Mouse (Mus musculus) midbrain, embryonic 16.5 days (tissue): ENCODE data around the gene Pgls. TPM values are rescaled to one million over a fixed set of nuclear protein-coding genes. Genes with fewer than 3 reads are reported as not detected.

Experiments used
- ATAC-seq: fragments of 200-750 bp; cut with Nextera tagmentation; 2 replicates; pipeline ENCODE4 v1.8.0; 2017; ENCODE audit warnings: moderate TSS enrichment
- H3K27ac ChIP-seq: fragments of 300-500 bp; sonication (generic); 2 replicates; pipeline ENCODE4 v1.5.1; 2014; ENCODE audit warnings: mild to moderate bottlenecking, low read length, mixed read lengths
- H3K27me3 ChIP-seq: fragments of 300-500 bp; sonication (generic); 2 replicates; pipeline ENCODE4 v1.6.1; 2014; ENCODE audit warnings: low read depth, low read length, mixed read lengths; ENCODE audit not compliant: control insufficient read depth, insufficient read depth
- H3K36me3 ChIP-seq: fragments of 300-500 bp; sonication (generic); 2 replicates; pipeline ENCODE4 v1.6.1; 2014; ENCODE audit warnings: mild to moderate bottlenecking, low read length, moderate library complexity, mixed read lengths; ENCODE audit not compliant: control insufficient read depth, insufficient read depth
- H3K4me1 ChIP-seq: fragments of 300-500 bp; sonication (generic); 2 replicates; pipeline ENCODE4 v1.6.1; 2014; ENCODE audit warnings: mild to moderate bottlenecking, low read length, mixed read lengths; ENCODE audit not compliant: control insufficient read depth, insufficient read depth
- H3K4me2 ChIP-seq: fragments of 300-500 bp; sonication (generic); 2 replicates; pipeline ENCODE4 v1.6.1; 2014; ENCODE audit warnings: mild to moderate bottlenecking, low read length, mixed read lengths
- H3K4me3 ChIP-seq: fragments of 300-500 bp; sonication (generic); 2 replicates; pipeline ENCODE4 v1.5.1; 2014; ENCODE audit warnings: low read depth, mild to moderate bottlenecking, low read length, moderate library complexity, mixed read lengths
- H3K9ac ChIP-seq: fragments of 300-500 bp; sonication (generic); 2 replicates; pipeline ENCODE4 v1.6.1; 2014; ENCODE audit warnings: low read depth, low read length, mixed read lengths
- H3K9me3 ChIP-seq: fragments of 300-500 bp; sonication (generic); replicated peaks from 2 replicates; pipeline ENCODE4 v1.6.1; 2014; ENCODE audit warnings: mild to moderate bottlenecking, low read length, mixed read lengths; ENCODE audit not compliant: control insufficient read depth, poor library complexity, severe bottlenecking
- WGBS: fragments of 180-500 bp; shearing (Covaris S2); extraction: QIAGEN DNeasy Blood & Tissue Kit; methylation state at CpG from one replicate; pipeline ENCODE4 v1.1.7; 2014; 5-methylcytosine and 5-hydroxymethylcytosine counted together
- polyA plus RNA-seq: library from polyadenylated mRNA; unstranded; fragments of >200 nt; fragmentation: Nextera tagmentation; extraction: Ambion mirVana; gene quantifications from 2 replicates; pipeline ENCODE4 v1.2.1, GENCODE M21; 2015

The Pgls gene
- polyA plus RNA-seq, 1 experiment from 2014 or later, result 237 TPM

GRCm38 (mm10) chr8:71554644-71555043 is 37.3 kb upstream of the Pgls start:
- no peak for ATAC-seq
- Histone ChIP-seq H3K27me3 (peaks cover 39% of the 10 kb centered on the region), H3K9ac (no peak overlapping the region), H3K36me3 (no peaks in the 10 kb centered on the region), H3K27ac (no peak overlapping the region), H3K9me3 (no peaks in the 10 kb centered on the region), H3K4me2 (no peak overlapping the region), H3K4me1 (peaks cover 8% of the 10 kb centered on the region), H3K4me3 (no peak overlapping the region)
- 90% methylated on average over 2 of the region's 2 CpGs for WGBS

- ATAC-seq, result no peak
- peak within 1 kb of the TSS; percentile 20; the same call in 1 of the 2 replicates for H3K9ac ChIP-seq
- WGBS, result 5% methylated on average over 70 of the region's 70 CpGs
Measured at GRCm38 (mm10) chr8:71558071-71558957, 33.7 kb upstream of the Pgls start, which contains the start of gene Tmem221. Gene Tmem221, minus strand, starts transcription at chr8:71558871.

GRCm38 (mm10) chr8:71558958-71559690 is 32.9 kb upstream of the Pgls start:
- Histone ChIP-seq H3K4me1 (peaks cover 13% of the 10 kb centered on the region), H3K36me3 (no peaks in the 10 kb centered on the region), H3K27ac (no peak overlapping the region), H3K4me3 (0 out of 2 replicates have a peak overlapping the region, but pooled peaks have one; percentile 20), H3K9me3 (no peaks in the 10 kb centered on the region), H3K27me3 (peaks cover 69% of the 10 kb centered on the region), H3K9ac (no peak overlapping the region), H3K4me2 (peak overlapping the region; percentile 39)
- 2% methylated on average over 24 of the region's 24 CpGs for WGBS
- no peak for ATAC-seq

More at GRCm38 (mm10) chr8:71558071-71558957, 33.7 kb upstream of the Pgls start, which contains the start of gene Tmem221:
- H3K4me1 ChIP-seq, result peaks cover 13% of the 10 kb centered on the region
- H3K4me3 ChIP-seq, result 0 out of 2 replicates have a peak within 1 kb of the TSS, but pooled peaks have one; percentile 20
- H3K9me3 ChIP-seq, result no peaks in the 10 kb centered on the region
- peak within 1 kb of the TSS; percentile 39 for H3K4me2 ChIP-seq
- H3K27ac ChIP-seq, result no peak within 1 kb of the TSS
- H3K27me3 ChIP-seq, result peaks cover 69% of the 10 kb centered on the region
- no peaks in the 10 kb centered on the region for H3K36me3 ChIP-seq

DNA sequence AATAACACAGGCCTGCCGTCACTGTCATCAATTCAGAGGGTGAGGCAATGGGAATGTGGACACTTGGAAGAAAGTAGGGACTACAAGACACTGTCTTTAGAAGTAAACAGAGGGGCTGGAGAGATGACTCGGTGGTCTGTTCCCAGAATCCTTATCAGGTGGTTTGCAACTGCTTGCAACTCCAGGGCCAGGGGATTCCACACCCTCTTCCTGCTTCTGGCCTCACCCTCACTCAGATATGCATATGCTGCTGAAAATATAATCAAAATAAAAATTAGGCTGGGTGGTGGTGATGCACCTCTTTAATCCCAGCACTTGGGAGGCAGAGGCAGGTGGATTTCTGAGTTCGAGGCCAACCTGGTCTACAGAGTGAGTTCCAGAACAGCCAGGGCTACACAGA is 31.9 kb upstream of the Pgls start:
- ATAC-seq, result no peak
- Histone ChIP-seq H3K9ac (no peak overlapping the region), H3K36me3 (no peaks in the 10 kb centered on the region), H3K27me3 (peaks cover 68% of the 10 kb centered on the region), H3K4me1 (peaks cover 13% of the 10 kb centered on the region), H3K9me3 (no peaks in the 10 kb centered on the region), H3K4me3 (no peak overlapping the region), H3K27ac (no peak overlapping the region), H3K4me2 (no peak overlapping the region)
- WGBS, result 78% methylated on average over 3 of the region's 3 CpGs

DNA sequence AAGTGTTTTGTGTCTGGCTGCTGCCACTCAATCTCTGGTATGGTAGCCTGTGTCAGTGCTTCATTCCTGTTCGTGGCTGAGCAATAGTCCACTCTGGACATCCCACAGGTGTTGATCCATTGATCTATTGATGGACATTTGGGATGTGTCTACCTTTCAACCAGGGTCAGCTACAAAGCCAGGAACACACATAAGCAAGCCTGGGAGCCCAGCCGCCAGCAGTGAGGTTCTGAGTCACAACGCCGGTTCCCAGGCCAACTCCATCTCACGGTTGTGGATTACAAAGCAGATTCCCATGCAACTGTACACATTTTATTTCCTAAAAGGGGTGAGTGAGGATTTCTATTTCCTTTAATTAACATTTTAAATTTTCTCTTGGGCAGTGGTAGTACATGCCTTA is 31.2 kb upstream of the Pgls start:
- Histone ChIP-seq H3K9me3 (no peaks in the 10 kb centered on the region), H3K27me3 (peaks cover 67% of the 10 kb centered on the region), H3K9ac (no peak overlapping the region), H3K4me1 (peaks cover 13% of the 10 kb centered on the region), H3K27ac (no peak overlapping the region), H3K4me3 (no peak overlapping the region), H3K36me3 (no peaks in the 10 kb centered on the region), H3K4me2 (no peak overlapping the region)
- ATAC-seq, result no peak
- WGBS, result 82% methylated on average over 5 of the region's 5 CpGs

GRCm38 (mm10) chr8:71561401-71561800 is 30.6 kb upstream of the Pgls start:
- Histone ChIP-seq H3K27me3 (peaks cover 65% of the 10 kb centered on the region), H3K4me1 (peaks cover 13% of the 10 kb centered on the region), H3K36me3 (no peaks in the 10 kb centered on the region), H3K4me3 (no peak overlapping the region), H3K27ac (no peak overlapping the region), H3K9ac (no peak overlapping the region), H3K4me2 (no peak overlapping the region), H3K9me3 (no peaks in the 10 kb centered on the region)
- ATAC-seq, result 0 out of 2 replicates have a peak, but pooled peaks have one; percentile 22
- 3% methylated on average over 15 of the region's 15 CpGs for WGBS

- Histone ChIP-seq H3K4me2 (peak overlapping the region; percentile 47), H3K27me3 (peaks cover 55% of the 10 kb centered on the region), H3K9me3 (no peaks in the 10 kb centered on the region), H3K36me3 (no peaks in the 10 kb centered on the region), H3K4me1 (peaks cover 13% of the 10 kb centered on the region), H3K9ac (peak overlapping the region; percentile 55), H3K4me3 (peak overlapping the region; percentile 28), H3K27ac (no peak overlapping the region)
- ATAC-seq, result peak; percentile 46; the same call in 1 of the 2 replicates
- WGBS, result under 1% methylated on average over 33 of the region's 33 CpGs
Measured at GRCm38 (mm10) chr8:71562751-71563150, 29.2 kb upstream of the Pgls start.

GRCm38 (mm10) chr8:71563992-71564391 is 28.0 kb upstream of the Pgls start:
- Histone ChIP-seq H3K4me3 (no peak overlapping the region), H3K9me3 (no peaks in the 10 kb centered on the region), H3K27me3 (peaks cover 43% of the 10 kb centered on the region), H3K9ac (no peak overlapping the region), H3K36me3 (no peaks in the 10 kb centered on the region), H3K27ac (no peak overlapping the region), H3K4me2 (no peak overlapping the region), H3K4me1 (peaks cover 7% of the 10 kb centered on the region)
- 91% methylated on average over 4 of the region's 4 CpGs for WGBS
- no peak for ATAC-seq
